Mouse (Mus musculus): ENCODE data around the gene Def8. TPM values are rescaled to one million over a fixed set of nuclear protein-coding genes. Genes with fewer than 3 reads are reported as not detected.
"Not testable (repeated sequence)": the region's sequence is repeated elsewhere in the genome, so short reads cannot be mapped to it uniquely, and the experiment has no call there.

Gene Def8
- total and polyA plus RNA-seq, 3 experiments, result 12.6 to 18.6 (median 16.7) TPM

- H3K36me3 ChIP-seq (replicated peaks), result peaks cover 53% of the 10 kb centered on the region
- no peak for DNase-seq (ENCODE audit: low spot score)
Observed at GRCm38 (mm10) chr8:123463651-123464050, 40.3 kb downstream of the Def8 start.

GRCm38 (mm10) chr8:123467476-123467875 lies 44.1 kb downstream of the Def8 start:
- H3K9me3 ChIP-seq (replicated peaks), result 0 out of 2 replicates have a peak, but pooled peaks cover 3% of the 10 kb centered on the region
- H3K36me3 ChIP-seq (replicated peaks), result peaks cover 18% of the 10 kb centered on the region
- H3K4me3 ChIP-seq (ENCODE audit: low read depth, low read length), result no peak overlapping the region
- no peak for ATAC-seq (ENCODE audit: extremely low read depth, insufficient number of reproducible peaks, low FRiP score, poor library complexity, severe bottlenecking)
- no peaks in the 10 kb centered on the region for H3K27me3 ChIP-seq (ENCODE audit: insufficient read depth, low read length)
- H3K4me1 ChIP-seq (ENCODE audit: insufficient read depth, low read depth, low read length), result peaks cover 4% of the 10 kb centered on the region; the same call in 1 of the 2 replicates
- peak; percentile 18 for DNase-seq (ENCODE audit: low spot score)
- TF ChIP-seq POLR2AphosphoS5 (IDR thresholded peaks at IDR 0.05; ENCODE audit: insufficient replicate concordance, low read depth, low read length), result no peak

More at GRCm38 (mm10) chr8:123463651-123464050, 40.3 kb downstream of the Def8 start:
- Histone ChIP-seq H3K9me3 (replicated peaks) (0 out of 2 replicates have a peak, but pooled peaks cover 3% of the 10 kb centered on the region), H3K27me3 (ENCODE audit: insufficient read depth, low read length) (no peaks in the 10 kb centered on the region), H3K4me1 (ENCODE audit: insufficient read depth, low read depth, low read length) (peaks cover 8% of the 10 kb centered on the region; the same call in 1 of the 2 replicates), H3K4me3 (ENCODE audit: low read depth, low read length) (no peak overlapping the region)
- ATAC-seq (ENCODE audit: extremely low read depth, insufficient number of reproducible peaks, low FRiP score, poor library complexity, severe bottlenecking), result no peak
- TF ChIP-seq CTCF (IDR thresholded peaks at IDR 0.05; ENCODE audit: low read depth, low read length) (no peak), TAL1 (conservative IDR thresholded peaks at IDR 0.05; ENCODE audit: low read depth, low read length) (no peak), POLR2AphosphoS5 (IDR thresholded peaks at IDR 0.05; ENCODE audit: insufficient replicate concordance, low read depth, low read length) (no peak), GATA1 (IDR thresholded peaks at IDR 0.05; ENCODE audit: borderline replicate concordance, low read length) (no peak), GATA2 (IDR thresholded peaks at IDR 0.05; ENCODE audit: borderline replicate concordance, low read depth, low read length) (no peak)

GRCm38 (mm10) chr8:123472991-123473390 lies 49.7 kb downstream of the Def8 start:
- not testable (repeated sequence) for ATAC-seq (ENCODE audit: extremely low read depth, insufficient number of reproducible peaks, low FRiP score, poor library complexity, severe bottlenecking)

GRCm38 (mm10) chr8:123474549-123474948 lies 51.2 kb downstream of the Def8 start:
- not testable (repeated sequence) for H3K36me3 ChIP-seq (replicated peaks); DNase-seq (ENCODE audit: low spot score); ATAC-seq (ENCODE audit: extremely low read depth, insufficient number of reproducible peaks, low FRiP score, poor library complexity, severe bottlenecking); H3K4me3 ChIP-seq (ENCODE audit: low read depth, low read length); H3K27me3 ChIP-seq (ENCODE audit: insufficient read depth, low read length); H3K9me3 ChIP-seq (replicated peaks)
- H3K4me1 ChIP-seq (ENCODE audit: insufficient read depth, low read depth, low read length), result peaks cover 18% of the 10 kb centered on the region

More at GRCm38 (mm10) chr8:123472991-123473390, 49.7 kb downstream of the Def8 start:
- not testable (repeated sequence) for H3K9me3 ChIP-seq (replicated peaks); DNase-seq (ENCODE audit: low spot score); H3K36me3 ChIP-seq (replicated peaks); H3K4me3 ChIP-seq (ENCODE audit: low read depth, low read length); H3K27me3 ChIP-seq (ENCODE audit: insufficient read depth, low read length); H3K4me1 ChIP-seq (ENCODE audit: insufficient read depth, low read depth, low read length)

GRCm38 (mm10) chr8:123476911-123477736 lies 53.8 kb downstream of the Def8 start:
- H3K36me3 ChIP-seq (replicated peaks), result peaks cover 28% of the 10 kb centered on the region
- H3K4me3 ChIP-seq (ENCODE audit: low read depth, low read length), result peak overlapping the region; percentile 89
- TF ChIP-seq POLR2AphosphoS5 (IDR thresholded peaks at IDR 0.05; ENCODE audit: insufficient replicate concordance, low read depth, low read length) (no peak), GATA2 (IDR thresholded peaks at IDR 0.05; ENCODE audit: borderline replicate concordance, low read depth, low read length) (no peak)
- no peaks in the 10 kb centered on the region for H3K9me3 ChIP-seq (replicated peaks)
- H3K4me1 ChIP-seq (ENCODE audit: insufficient read depth, low read depth, low read length), result peaks cover 25% of the 10 kb centered on the region
- ATAC-seq (ENCODE audit: extremely low read depth, insufficient number of reproducible peaks, low FRiP score, poor library complexity, severe bottlenecking) (0 out of 2 replicates have a peak, but pooled peaks have one; percentile 41), DNase-seq (ENCODE audit: low spot score) (peak; percentile 29)
- H3K27me3 ChIP-seq (ENCODE audit: insufficient read depth, low read length), result no peaks in the 10 kb centered on the region

- H3K4me3 ChIP-seq (ENCODE audit: low read depth, low read length), result peak within 1 kb of the TSS; percentile 89
- ATAC-seq (ENCODE audit: extremely low read depth, insufficient number of reproducible peaks, low FRiP score, poor library complexity, severe bottlenecking) (peak; percentile 62), DNase-seq (ENCODE audit: low spot score) (peak; percentile 96)
- H3K9me3 ChIP-seq (replicated peaks), result no peaks in the 10 kb centered on the region
- H3K36me3 ChIP-seq (replicated peaks), result peaks cover 35% of the 10 kb centered on the region
- H3K4me1 ChIP-seq (ENCODE audit: insufficient read depth, low read depth, low read length), result peaks cover 25% of the 10 kb centered on the region
- TF ChIP-seq TAL1 (conservative IDR thresholded peaks at IDR 0.05; ENCODE audit: low read depth, low read length) (no peak), GATA1 (IDR thresholded peaks at IDR 0.05; ENCODE audit: borderline replicate concordance, low read length) (no peak), GATA2 (IDR thresholded peaks at IDR 0.05; ENCODE audit: borderline replicate concordance, low read depth, low read length) (no peak), CTCF (IDR thresholded peaks at IDR 0.05; ENCODE audit: low read depth, low read length) (no peak), POLR2AphosphoS5 (IDR thresholded peaks at IDR 0.05; ENCODE audit: insufficient replicate concordance, low read depth, low read length) (no peak)
- no peaks in the 10 kb centered on the region for H3K27me3 ChIP-seq (ENCODE audit: insufficient read depth, low read length)
Observed at GRCm38 (mm10) chr8:123477737-123478258, 54.5 kb downstream of the Def8 start, which contains the start of gene Afg3l1. Afg3l1 (plus strand) TSS chr8:123477903.

Data from G1E (cell line).